Mouse (Mus musculus) hindbrain, postnatal 0 days (tissue): ENCODE results near the gene Trmt112. TPM values are rescaled to one million over a fixed set of nuclear protein-coding genes. Genes with fewer than 3 reads are reported as not detected.

ENCODE experiments used
- ATAC-seq: fragments of 200-750 bp; cut with Nextera tagmentation; 2 replicates; pipeline ENCODE4 v1.8.0; 2017; ENCODE audit warnings: mild to moderate bottlenecking, moderate TSS enrichment, moderate library complexity
- DNase-seq: peaks from one replicate; pipeline ENCODE4 v3.0.0-alpha.2; 2015; ENCODE audit warnings: low spot score
- H3K27ac ChIP-seq: fragments of 300-500 bp; sonication (generic); 2 replicates; pipeline ENCODE4 v1.5.1; 2014; ENCODE audit warnings: mild to moderate bottlenecking
- H3K27me3 ChIP-seq: fragments of 300-500 bp; sonication (generic); 2 replicates; pipeline ENCODE4 v1.6.1; 2014; ENCODE audit warnings: low read length, mixed read lengths; ENCODE audit not compliant: insufficient read depth
- H3K36me3 ChIP-seq: fragments of 300-500 bp; sonication (generic); 2 replicates; pipeline ENCODE4 v1.6.1; 2014; ENCODE audit warnings: low read length, mixed read lengths; ENCODE audit not compliant: insufficient read depth
- H3K4me1 ChIP-seq: fragments of 300-500 bp; sonication (generic); 2 replicates; pipeline ENCODE4 v1.6.1; 2014; ENCODE audit warnings: antibody characterized with exemption, low read length, mixed read lengths; ENCODE audit not compliant: insufficient read depth
- H3K4me2 ChIP-seq: fragments of 300-500 bp; sonication (generic); 2 replicates; pipeline ENCODE4 v1.6.1; 2014; ENCODE audit warnings: low read depth, mild to moderate bottlenecking, low read length, moderate library complexity, mixed read lengths
- H3K4me3 ChIP-seq: fragments of 300-500 bp; sonication (generic); 2 replicates; pipeline ENCODE4 v1.5.1; 2014; ENCODE audit warnings: low read length
- H3K9ac ChIP-seq: fragments of 300-500 bp; sonication (generic); replicated peaks from 2 replicates; pipeline ENCODE4 v1.6.1; 2014; ENCODE audit warnings: mild to moderate bottlenecking, low read length, moderate library complexity, mixed read lengths
- H3K9me3 ChIP-seq: fragments of 300-500 bp; sonication (generic); 2 replicates; pipeline ENCODE4 v1.6.1; 2016; ENCODE audit warnings: low read length, mixed read lengths
- CTCF ChIP-seq: IDR thresholded peaks from 2 replicates; pipeline ENCODE4 v1.5.1; 2016; ENCODE audit warnings: antibody characterized with exemption, control low read depth, low read depth
- WGBS: fragments of 180-500 bp; shearing (Covaris S2); extraction: QIAGEN DNeasy Blood & Tissue Kit; methylation state at CpG from one replicate; pipeline ENCODE4 v1.1.7; 2014; 5-methylcytosine and 5-hydroxymethylcytosine counted together
- polyA plus RNA-seq: library from polyadenylated mRNA; unstranded; fragments of >200 nt; fragmentation: Nextera tagmentation; extraction: Ambion mirVana; gene quantifications from 2 replicates; pipeline ENCODE4 v1.2.1, GENCODE M21; 2015
- total RNA-seq: library from RNA; depleted of rRNA; stranded (reverse); fragments of >200 nt; gene quantifications from 2 replicates; pipeline ENCODE4 v1.2.3, GENCODE M21; 2014; rRNA removed

Gene Trmt112
- total RNA-seq (61.7 and 68.6 TPM in 2 replicates), polyA plus RNA-seq (109 and 111 TPM in 2 replicates)

- Histone ChIP-seq H3K9ac (peak within 1 kb of the TSS; percentile 63), H3K9me3 (no peaks in the 10 kb centered on the region), H3K27me3 (no peaks in the 10 kb centered on the region), H3K27ac (peak within 1 kb of the TSS; percentile 98), H3K4me3 (peak within 1 kb of the TSS; percentile 55), H3K4me1 (peaks cover 10% of the 10 kb centered on the region; the same call in 1 of the 2 replicates), H3K36me3 (peaks cover 42% of the 10 kb centered on the region), H3K4me2 (peak within 1 kb of the TSS; percentile 73)
- no peak; the same call in 1 of the 2 replicates for TF ChIP-seq CTCF
- DNase-seq = peak; percentile 99
- WGBS = under 1% methylated on average over 65 of the region's 65 CpGs
- ATAC-seq = peak; percentile 96
Measured at GRCm38 (mm10) chr19:6909507-6910289, at the start of gene Trmt112, which contains the start of gene Prdx5. TSS of gene Trmt112 (plus strand) at chr19:6909698. TSS of gene Prdx5 (minus strand) at chr19:6910106.

- Histone ChIP-seq H3K4me1 (peaks cover 6% of the 10 kb centered on the region; the same call in 1 of the 2 replicates), H3K27ac (no peak overlapping the region), H3K36me3 (no peaks in the 10 kb centered on the region), H3K27me3 (no peaks in the 10 kb centered on the region), H3K4me3 (no peak overlapping the region), H3K4me2 (no peak overlapping the region), H3K9me3 (no peaks in the 10 kb centered on the region), H3K9ac (no peak overlapping the region)
- ATAC-seq = no peak
- DNase-seq = no peak
- 86% methylated on average over 3 of the region's 3 CpGs for WGBS
- no peak for TF ChIP-seq CTCF
Measured at GRCm38 (mm10) chr19:6859971-6860370, 49.5 kb upstream of the Trmt112 start.

DNA sequence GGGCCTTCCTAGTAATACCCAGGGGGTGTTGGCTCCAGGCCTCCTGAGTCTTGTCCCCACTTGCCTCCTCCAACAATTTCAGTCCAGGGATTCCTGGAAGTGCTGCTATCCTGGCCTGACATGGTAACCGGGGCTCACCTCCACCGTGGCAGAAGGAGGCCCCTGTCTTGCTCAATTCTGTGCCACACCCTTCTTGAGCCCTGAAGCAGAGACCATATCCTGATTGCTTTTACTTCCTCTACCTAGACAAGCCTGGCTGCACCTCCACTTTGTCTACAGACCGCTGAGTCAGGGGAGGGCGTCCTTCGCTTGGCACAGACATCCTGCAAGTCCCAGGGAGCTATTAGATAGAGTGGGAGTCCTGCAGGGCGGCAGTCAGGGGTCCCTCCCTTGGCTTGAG is 48.8 kb upstream of the Trmt112 start:
- H3K27ac ChIP-seq = no peak overlapping the region
- no peak for TF ChIP-seq CTCF
- H3K27me3 ChIP-seq = no peaks in the 10 kb centered on the region
- H3K36me3 ChIP-seq = no peaks in the 10 kb centered on the region
- H3K4me2 ChIP-seq = no peak overlapping the region
- H3K9ac ChIP-seq = no peak overlapping the region
- no peak overlapping the region for H3K4me3 ChIP-seq
- no peak for ATAC-seq
- no peaks in the 10 kb centered on the region for H3K9me3 ChIP-seq
- no peak for DNase-seq
- H3K4me1 ChIP-seq = peaks cover 4% of the 10 kb centered on the region; the same call in 1 of the 2 replicates
- WGBS = 79% methylated on average over 6 of the region's 6 CpGs

DNA sequence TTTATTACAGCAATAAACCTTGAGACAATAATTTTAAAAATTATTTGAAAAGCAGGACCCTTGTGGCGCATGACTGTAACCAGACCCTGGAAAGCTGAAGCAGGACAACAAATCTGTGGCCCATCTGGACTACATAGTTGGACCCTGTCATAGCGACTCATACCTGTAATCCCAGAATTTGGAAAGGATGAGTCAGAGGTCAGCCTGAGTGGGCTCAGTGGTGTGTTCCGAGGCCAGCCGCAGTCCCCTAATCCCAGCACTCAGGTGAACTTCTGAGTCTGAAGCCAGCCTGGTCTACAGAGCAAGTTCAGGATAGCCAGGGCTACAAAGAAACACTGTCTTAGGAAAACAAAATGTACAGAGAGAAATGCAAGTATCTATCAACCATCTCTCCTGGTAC is 48.0 kb upstream of the Trmt112 start:
- no peak for TF ChIP-seq CTCF
- H3K27me3 ChIP-seq = no peaks in the 10 kb centered on the region
- no peak for ATAC-seq
- H3K9me3 ChIP-seq = no peaks in the 10 kb centered on the region
- H3K4me1 ChIP-seq = no peaks in the 10 kb centered on the region
- DNase-seq = no peak
- 93% methylated on average over 4 of the region's 4 CpGs for WGBS
- no peak overlapping the region for H3K9ac ChIP-seq
- H3K27ac ChIP-seq = no peak overlapping the region
- H3K36me3 ChIP-seq = no peaks in the 10 kb centered on the region
- no peak overlapping the region for H3K4me2 ChIP-seq
- no peak overlapping the region for H3K4me3 ChIP-seq

- 10% methylated on average over 5 of the region's 5 CpGs for WGBS
- ATAC-seq = no peak
- H3K4me1 ChIP-seq = no peaks in the 10 kb centered on the region
- no peak overlapping the region for H3K9ac ChIP-seq
- no peaks in the 10 kb centered on the region for H3K36me3 ChIP-seq
- TF ChIP-seq CTCF = no peak
- no peak overlapping the region for H3K4me3 ChIP-seq
- no peak for DNase-seq
- H3K9me3 ChIP-seq = no peaks in the 10 kb centered on the region
- H3K27ac ChIP-seq = no peak overlapping the region
- H3K27me3 ChIP-seq = no peaks in the 10 kb centered on the region
- no peak overlapping the region for H3K4me2 ChIP-seq
Measured at GRCm38 (mm10) chr19:6869355-6869754, 40.1 kb upstream of the Trmt112 start.

- peak; percentile 62 for TF ChIP-seq CTCF
- no peak overlapping the region for H3K9ac ChIP-seq
- H3K27ac ChIP-seq = no peak overlapping the region
- no peak overlapping the region for H3K4me2 ChIP-seq
- WGBS = 64% methylated on average over 5 of the region's 5 CpGs
- ATAC-seq = no peak
- no peak overlapping the region for H3K4me3 ChIP-seq
- no peak for DNase-seq
- no peaks in the 10 kb centered on the region for H3K9me3 ChIP-seq
- H3K4me1 ChIP-seq = no peaks in the 10 kb centered on the region
- no peaks in the 10 kb centered on the region for H3K36me3 ChIP-seq
- H3K27me3 ChIP-seq = no peaks in the 10 kb centered on the region
Measured at GRCm38 (mm10) chr19:6871574-6872271, 37.8 kb upstream of the Trmt112 start.
